Mouse (Mus musculus): ENCODE results near the gene Ipmk.

- TF ChIP-seq MAFK (IDR thresholded peaks at IDR 0.05; ENCODE audit: insufficient replicate concordance, low read length) (no peak), ZNF384 (IDR thresholded peaks at IDR 0.05; ENCODE audit: low read depth, low read length) (no peak), POLR2A (IDR thresholded peaks at IDR 0.05; ENCODE audit: low read depth, low read length) (no peak), GABPA (IDR thresholded peaks at IDR 0.05; ENCODE audit: insufficient replicate concordance, low read depth, low read length) (no peak), CTCF (conservative IDR thresholded peaks at IDR 0.05 in 1 of 2, IDR thresholded peaks at IDR 0.05 in 1 of 2; ENCODE audit: low read depth in 2 of 2, low read length in 2 of 2) (no peak), UBTF (IDR thresholded peaks at IDR 0.05; ENCODE audit: low read depth, low read length) (no peak)
These were observed 7.4 kb upstream of the Ipmk start for GRCm38 (mm10) chr10:71340195-71340594.
